Mouse (Mus musculus): ENCODE measurements around the gene Ppp4r4.

GRCm38 (mm10) chr12:103634430-103634829 is 102.3 kb downstream of the Ppp4r4 start:
- no peak for TF ChIP-seq CTCF (IDR thresholded peaks at IDR 0.05 in 2 of 3, conservative IDR thresholded peaks at IDR 0.05 in 1 of 3; ENCODE audit: control insufficient read depth in 1 of 3, insufficient read depth in 1 of 3, low read depth in 2 of 3, low read length in 3 of 3, poor library complexity in 1 of 3, severe bottlenecking in 1 of 3)
- TF ChIP-seq HCFC1 (IDR thresholded peaks at IDR 0.05; ENCODE audit: low read depth, low read length), result no peak
- TF ChIP-seq ZMIZ1 (IDR thresholded peaks at IDR 0.05; ENCODE audit: low read depth, low read length), result no peak
- no peak for TF ChIP-seq SMC3 (IDR thresholded peaks at IDR 0.05; ENCODE audit: low read depth, low read length)
- TF ChIP-seq UBTF (IDR thresholded peaks at IDR 0.05; ENCODE audit: borderline replicate concordance, insufficient read depth, low read depth, low read length), result no peak
- TF ChIP-seq POLR2A (IDR thresholded peaks at IDR 0.05; ENCODE audit: control insufficient read depth in 1 of 2, insufficient read depth in 1 of 2, low read depth in 1 of 2, low read length in 2 of 2, poor library complexity in 1 of 2), result no peak

All from MEL (cell line).